Mouse (Mus musculus): ENCODE results near the gene Cmss1.

DNA sequence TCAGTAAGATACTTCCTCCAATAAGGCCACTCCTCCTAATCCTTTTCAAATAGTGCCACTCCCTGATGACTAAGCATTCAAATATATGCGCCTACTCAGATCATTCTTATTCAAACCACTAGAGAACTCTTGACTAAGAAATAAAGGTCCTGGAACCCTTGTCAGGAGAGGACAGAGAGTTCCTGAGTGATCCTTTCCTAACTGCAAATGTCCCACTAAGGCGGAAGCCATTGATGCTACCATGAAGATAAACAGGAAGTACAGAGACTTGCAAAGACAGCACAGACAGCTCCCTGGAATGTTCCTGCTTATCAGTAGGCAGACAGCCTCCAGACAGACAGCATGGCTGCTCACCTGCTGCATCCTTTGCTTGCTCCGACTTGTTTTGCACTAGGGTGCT is 63.4 kb downstream of the Cmss1 start:
- TF ChIP-seq POLR2A (IDR thresholded peaks at IDR 0.05; ENCODE audit: low read depth, low read length) (no peak), CTCF (IDR thresholded peaks at IDR 0.05; ENCODE audit: extremely low read depth, insufficient read length, insufficient replicate concordance, low read depth, low read length) (no peak)

Data from small intestine, adult 2 months (tissue).